Mouse (Mus musculus): ENCODE data around the gene Dhx9.
"Not testable (repeated sequence)": the region's sequence is repeated elsewhere in the genome, so short reads cannot be mapped to it uniquely, and the experiment has no call there.

Dhx9 gene

GRCm38 (mm10) chr1:153487500-153487879 is at the start of gene Dhx9:
TSS of gene Dhx9 (minus strand) at chr1:153487660.
- peak; percentile 100 for DNase-seq

GRCm38 (mm10) chr1:153535611-153536010 is 48.2 kb upstream of the Dhx9 start:
- DNase-seq, result no peak

GRCm38 (mm10) chr1:153532896-153533295 is 45.4 kb upstream of the Dhx9 start:
- DNase-seq, result not testable (repeated sequence)

GRCm38 (mm10) chr1:153532234-153532841 is 44.9 kb upstream of the Dhx9 start:
- DNase-seq, result peak; percentile 25 to 32

GRCm38 (mm10) chr1:153531677-153532233 is 44.3 kb upstream of the Dhx9 start:
- no peak for DNase-seq

- no peak for DNase-seq
Observed at GRCm38 (mm10) chr1:153522116-153522515, 34.7 kb upstream of the Dhx9 start.

- no peak for DNase-seq
Observed at GRCm38 (mm10) chr1:153515368-153515767, 27.9 kb upstream of the Dhx9 start.

GRCm38 (mm10) chr1:153510330-153511009 is 23.0 kb upstream of the Dhx9 start:
- peak; percentile 20 to 31 for DNase-seq

- not testable (repeated sequence) for DNase-seq
Observed at GRCm38 (mm10) chr1:153509569-153509968, 22.1 kb upstream of the Dhx9 start.

GRCm38 (mm10) chr1:153509012-153509411 is 21.6 kb upstream of the Dhx9 start:
- DNase-seq, result no peak

GRCm38 (mm10) chr1:153506266-153506665 is 18.8 kb upstream of the Dhx9 start:
- DNase-seq, result no peak

- no peak for DNase-seq
Observed at GRCm38 (mm10) chr1:153501644-153502321, 14.3 kb upstream of the Dhx9 start.

GRCm38 (mm10) chr1:153500030-153500429 is 12.6 kb upstream of the Dhx9 start:
- DNase-seq, result no peak

GRCm38 (mm10) chr1:153496030-153496429 is 8.6 kb upstream of the Dhx9 start:
- DNase-seq, result no peak

- DNase-seq, result no peak
Observed at GRCm38 (mm10) chr1:153493931-153494330, 6.5 kb upstream of the Dhx9 start.

GRCm38 (mm10) chr1:153493338-153493737 is 5.9 kb upstream of the Dhx9 start:
- no peak for DNase-seq

GRCm38 (mm10) chr1:153491822-153492221 is 4.4 kb upstream of the Dhx9 start:
- peak; percentile 46 to 58 for DNase-seq

GRCm38 (mm10) chr1:153491345-153491744 is 3.9 kb upstream of the Dhx9 start:
- DNase-seq, result no peak

GRCm38 (mm10) chr1:153489963-153490362 is 2.5 kb upstream of the Dhx9 start:
- DNase-seq, result no peak

GRCm38 (mm10) chr1:153489540-153489939 is 2.1 kb upstream of the Dhx9 start:
- DNase-seq, result no peak

- peak; percentile 74 to 77 for DNase-seq
Observed at GRCm38 (mm10) chr1:153489132-153489531, 1.7 kb upstream of the Dhx9 start.

- peak; percentile 71 to 72 for DNase-seq
Observed at GRCm38 (mm10) chr1:153486767-153487499, 527 bp downstream of the Dhx9 start.

GRCm38 (mm10) chr1:153486120-153486519 is 1.3 kb downstream of the Dhx9 start:
- DNase-seq, result not testable (repeated sequence)

Measured in B cell, adult 2 months (primary cell).